Mouse (Mus musculus): ENCODE measurements at regions not wholly inside any gene's neighbourhood (a gene's known extent, or its start where the extent isn't known, plus 50 kb on each side); places are given as distances from the start of the nearest gene placed in this dataset.

DNA sequence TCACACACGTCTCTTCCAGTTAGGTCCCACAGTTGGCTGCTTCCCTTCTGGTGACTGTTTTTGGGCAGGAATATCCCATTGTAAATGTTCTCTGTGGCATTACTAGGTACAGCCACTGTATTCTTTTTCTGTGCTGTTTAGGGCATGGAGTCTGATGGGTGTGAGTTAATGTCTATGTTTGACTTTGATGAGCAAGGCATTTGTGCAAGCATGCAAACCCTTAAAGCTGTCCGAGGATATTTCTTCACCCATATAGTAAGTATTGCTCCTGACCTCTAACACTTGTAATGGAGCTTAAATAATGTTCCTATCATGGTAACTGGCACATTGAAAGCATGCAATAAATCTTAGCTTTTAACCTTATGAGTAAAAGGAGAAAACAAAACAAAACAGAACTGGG, 133.6 kb upstream of the Col8a1 start:
- Histone ChIP-seq H3K36me3 (no peaks in the 10 kb centered on the region), H3K4me1 (replicated peaks) (no peaks in the 10 kb centered on the region), H3K4me3 (replicated peaks) (no peak overlapping the region), H3K4me2 (replicated peaks) (no peak overlapping the region), H3K9me3 (no peaks in the 10 kb centered on the region), H3K27ac (no peak overlapping the region), H3K27me3 (no peaks in the 10 kb centered on the region), H3K9ac (replicated peaks) (no peak overlapping the region)
- 84% methylated on average over 2 of the region's 2 CpGs for WGBS
- ATAC-seq = no peak

DNA sequence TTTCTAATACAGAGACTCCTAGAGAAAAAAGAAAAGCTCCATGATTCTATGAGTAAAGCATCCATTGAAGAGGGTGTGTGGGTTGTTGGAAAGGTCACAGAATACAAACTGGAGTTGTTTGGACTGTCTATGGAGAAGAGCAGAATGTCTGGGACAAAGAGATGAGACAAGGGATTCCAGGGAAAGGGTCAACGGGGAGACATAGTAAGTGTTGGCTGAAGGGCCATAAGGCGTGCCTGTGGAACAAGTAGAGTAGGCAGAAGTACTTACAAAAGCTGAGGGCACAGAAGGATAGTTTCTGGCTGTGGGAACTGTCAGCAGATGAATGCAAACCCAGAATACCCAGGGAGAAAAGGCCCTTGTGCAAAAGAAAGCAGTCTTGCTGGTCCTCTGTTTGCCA, 134.0 kb upstream of the Col8a1 start:
- no peak overlapping the region for H3K4me3 ChIP-seq (replicated peaks)
- H3K4me1 ChIP-seq (replicated peaks) = no peaks in the 10 kb centered on the region
- ATAC-seq = no peak
- no peaks in the 10 kb centered on the region for H3K36me3 ChIP-seq
- H3K27ac ChIP-seq = no peak overlapping the region
- H3K9ac ChIP-seq (replicated peaks) = no peak overlapping the region
- H3K4me2 ChIP-seq (replicated peaks) = no peak overlapping the region
- no peaks in the 10 kb centered on the region for H3K9me3 ChIP-seq
- H3K27me3 ChIP-seq = no peaks in the 10 kb centered on the region
- 71% methylated on average over 2 of the region's 2 CpGs for WGBS

DNA sequence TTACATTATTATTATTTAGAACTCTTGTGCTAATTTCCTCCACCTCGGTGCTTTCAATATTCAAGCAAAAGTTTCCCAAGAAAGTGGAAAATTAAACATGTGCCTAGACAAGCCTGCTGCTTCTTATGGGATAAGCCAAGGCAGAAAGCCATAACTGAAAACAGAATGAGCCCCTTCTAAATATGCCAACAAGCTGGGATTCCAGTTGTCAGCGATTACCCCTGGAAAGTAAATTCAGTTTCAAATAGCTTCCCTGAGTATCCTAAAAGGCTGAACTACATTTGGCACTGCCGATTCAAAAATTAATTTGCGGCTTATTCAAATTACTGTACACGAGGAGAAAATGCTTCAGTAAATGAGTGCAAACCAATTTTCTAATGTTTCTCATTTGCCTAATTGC, 135.6 kb upstream of the Col8a1 start:
- H3K27ac ChIP-seq = no peak overlapping the region
- 85% methylated on average over 5 of the region's 5 CpGs for WGBS
- no peak overlapping the region for H3K4me2 ChIP-seq (replicated peaks)
- H3K27me3 ChIP-seq = no peaks in the 10 kb centered on the region
- H3K36me3 ChIP-seq = no peaks in the 10 kb centered on the region
- H3K4me1 ChIP-seq (replicated peaks) = no peaks in the 10 kb centered on the region
- no peak overlapping the region for H3K9ac ChIP-seq (replicated peaks)
- no peak overlapping the region for H3K4me3 ChIP-seq (replicated peaks)
- H3K9me3 ChIP-seq = no peaks in the 10 kb centered on the region
- no peak for ATAC-seq

DNA sequence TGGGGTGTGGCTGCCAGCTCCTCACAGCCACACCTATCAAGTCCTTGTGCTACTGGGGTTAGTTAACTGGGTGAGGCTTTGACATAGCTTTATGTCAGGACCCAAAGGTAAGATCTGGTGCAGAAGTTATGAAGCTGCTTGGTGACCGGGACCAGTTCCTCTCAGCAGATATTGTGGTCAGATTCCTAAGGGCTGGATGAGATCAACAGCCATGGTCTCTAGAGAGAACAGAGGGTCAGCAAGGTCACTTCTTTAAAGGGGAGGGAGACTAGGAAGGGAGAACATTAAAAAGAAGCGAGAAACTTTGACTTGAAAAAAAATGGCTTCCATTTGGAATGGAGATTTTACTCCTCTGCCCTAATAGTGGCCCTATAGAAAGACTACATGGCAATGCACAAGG, 138.6 kb upstream of the Col8a1 start:
- no peak overlapping the region for H3K27ac ChIP-seq
- ATAC-seq = no peak
- no peak overlapping the region for H3K9ac ChIP-seq (replicated peaks)
- H3K36me3 ChIP-seq = no peaks in the 10 kb centered on the region
- 92% methylated on average over 2 of the region's 2 CpGs for WGBS
- no peaks in the 10 kb centered on the region for H3K4me1 ChIP-seq (replicated peaks)
- H3K9me3 ChIP-seq = no peaks in the 10 kb centered on the region
- no peaks in the 10 kb centered on the region for H3K27me3 ChIP-seq
- no peak overlapping the region for H3K4me2 ChIP-seq (replicated peaks)
- H3K4me3 ChIP-seq (replicated peaks) = no peak overlapping the region

DNA sequence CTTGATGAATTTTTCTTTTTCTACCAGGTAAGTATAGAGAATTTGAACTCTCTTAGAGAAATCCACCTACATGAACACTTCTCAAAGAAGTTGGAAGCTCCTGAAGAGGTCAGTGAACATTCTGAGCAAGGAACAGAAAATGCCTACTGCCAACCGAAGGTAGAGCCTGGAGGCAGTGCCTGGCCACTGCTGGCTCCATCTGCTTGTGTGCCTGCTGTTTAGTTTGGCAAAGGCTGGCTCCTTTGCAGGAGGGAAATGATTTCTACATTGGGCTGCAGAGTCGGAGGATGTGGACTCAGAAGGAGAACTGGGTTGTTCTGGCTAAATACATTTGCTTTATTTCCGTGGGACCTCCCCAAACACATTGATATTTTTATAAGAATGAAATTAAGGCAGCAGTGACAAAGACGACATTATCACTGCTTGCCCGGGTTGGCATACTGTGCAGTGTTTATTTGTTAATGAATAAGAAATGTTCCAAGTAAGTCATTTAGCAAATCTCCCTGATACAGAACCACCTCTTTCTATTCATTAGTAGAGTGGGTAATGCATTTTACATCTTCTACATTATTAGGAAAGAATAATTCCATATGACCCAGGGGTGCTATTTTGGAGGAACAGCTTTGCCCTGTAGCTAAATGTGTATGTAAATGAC, 139.3 kb upstream of the Col8a1 start:
- Histone ChIP-seq H3K9me3 (no peaks in the 10 kb centered on the region), H3K27me3 (no peaks in the 10 kb centered on the region), H3K9ac (replicated peaks) (no peak overlapping the region), H3K27ac (no peak overlapping the region), H3K4me2 (replicated peaks) (no peak overlapping the region), H3K4me1 (replicated peaks) (no peaks in the 10 kb centered on the region), H3K36me3 (no peaks in the 10 kb centered on the region), H3K4me3 (replicated peaks) (no peak overlapping the region)
- WGBS = 85% methylated on average over 5 of the region's 5 CpGs
- ATAC-seq = no peak

DNA sequence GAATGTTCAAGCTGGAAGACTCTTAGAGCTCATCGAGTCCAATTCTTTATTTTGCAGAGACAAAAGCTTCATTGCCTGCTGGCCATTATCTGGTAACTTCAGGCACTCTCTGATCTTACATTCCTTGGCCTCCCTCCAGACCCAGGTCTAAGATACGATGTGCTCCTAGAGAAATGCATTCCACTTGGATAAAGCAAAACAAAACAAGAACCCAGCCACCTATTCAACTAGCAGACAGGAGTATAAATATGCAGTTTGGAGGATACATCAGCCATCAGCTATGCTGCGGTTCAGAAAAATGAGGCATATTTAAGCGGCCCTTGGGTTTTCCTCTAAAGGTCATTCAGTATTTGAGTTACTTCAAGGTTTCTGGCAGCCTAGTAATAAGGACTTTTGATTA, 146.5 kb upstream of the Col8a1 start:
- H3K4me1 ChIP-seq (replicated peaks) = no peaks in the 10 kb centered on the region
- H3K4me3 ChIP-seq (replicated peaks) = no peak overlapping the region
- no peak overlapping the region for H3K9ac ChIP-seq (replicated peaks)
- ATAC-seq = no peak
- H3K27me3 ChIP-seq = no peaks in the 10 kb centered on the region
- no peaks in the 10 kb centered on the region for H3K9me3 ChIP-seq
- H3K36me3 ChIP-seq = no peaks in the 10 kb centered on the region
- no peak overlapping the region for H3K27ac ChIP-seq
- no peak overlapping the region for H3K4me2 ChIP-seq (replicated peaks)
- WGBS = 68% methylated on average over 4 of the region's 4 CpGs

DNA sequence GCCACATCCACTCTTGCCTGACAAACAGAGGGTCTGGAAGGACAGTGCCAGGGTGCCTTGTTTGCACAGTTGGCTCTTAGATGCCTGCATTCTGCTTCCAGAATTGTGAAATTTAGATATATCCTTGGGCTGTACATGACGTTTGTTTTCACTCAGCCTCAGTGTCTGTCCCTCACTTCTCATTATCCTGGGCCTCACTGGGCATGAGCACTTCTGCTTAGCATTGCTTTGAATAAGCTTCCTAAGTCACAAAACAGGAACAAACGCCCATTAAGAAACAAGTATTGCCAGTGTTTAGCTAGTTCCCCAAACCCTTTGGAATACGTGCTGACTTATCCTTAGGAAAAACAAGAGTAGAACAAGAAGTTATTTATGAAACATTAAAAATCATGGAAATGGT, 148.0 kb upstream of the Col8a1 start:
- ATAC-seq = no peak
- H3K36me3 ChIP-seq = no peaks in the 10 kb centered on the region
- no peak overlapping the region for H3K9ac ChIP-seq (replicated peaks)
- no peaks in the 10 kb centered on the region for H3K9me3 ChIP-seq
- no peak overlapping the region for H3K4me2 ChIP-seq (replicated peaks)
- no peaks in the 10 kb centered on the region for H3K4me1 ChIP-seq (replicated peaks)
- WGBS = 70% methylated on average over 3 of the region's 3 CpGs
- H3K4me3 ChIP-seq (replicated peaks) = no peak overlapping the region
- no peaks in the 10 kb centered on the region for H3K27me3 ChIP-seq
- no peak overlapping the region for H3K27ac ChIP-seq

DNA sequence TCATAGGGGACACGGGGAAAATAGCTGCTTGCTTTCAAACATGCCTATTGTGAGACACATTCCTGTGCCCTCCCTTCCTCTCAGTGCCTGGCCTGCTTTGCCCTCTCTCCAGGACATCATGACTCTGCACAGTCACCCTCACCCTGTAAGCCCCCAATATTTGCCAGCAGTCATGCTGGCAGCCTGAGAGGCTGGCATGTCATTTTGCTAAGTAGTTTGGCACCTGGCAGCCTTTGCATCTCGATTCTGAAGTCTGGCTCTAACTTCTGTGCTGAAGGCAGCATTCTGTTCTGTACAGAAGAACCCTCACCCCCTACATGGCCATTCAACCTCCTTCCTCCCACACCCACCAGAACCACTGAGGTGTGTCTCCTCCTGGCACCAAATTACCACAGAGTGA, 157.5 kb upstream of the Col8a1 start:
- WGBS = 51% methylated on average over 2 of the region's 2 CpGs

DNA sequence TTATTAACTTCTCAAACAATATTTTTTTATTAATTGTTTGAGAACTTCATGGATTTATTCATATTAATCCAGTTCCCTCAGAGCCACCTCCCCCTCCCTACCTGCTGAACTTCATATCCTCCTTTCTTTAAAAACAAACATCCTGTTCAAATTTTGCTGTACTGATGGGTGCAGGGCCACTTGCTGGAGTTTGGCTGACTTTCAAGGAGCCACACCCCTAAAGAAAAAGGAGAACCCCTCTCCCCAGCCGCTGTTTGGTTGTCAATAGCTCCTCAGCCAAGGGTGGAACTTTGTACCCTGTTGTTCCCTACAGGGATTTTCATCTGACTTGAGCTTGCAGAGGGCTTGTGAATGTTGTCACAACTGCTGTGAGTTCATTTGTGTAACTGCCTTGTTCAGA, 160.0 kb upstream of the Col8a1 start:
- Histone ChIP-seq H3K9me3 (no peaks in the 10 kb centered on the region), H3K9ac (replicated peaks) (no peak overlapping the region), H3K27ac (no peak overlapping the region), H3K4me2 (replicated peaks) (no peak overlapping the region), H3K4me1 (replicated peaks) (no peaks in the 10 kb centered on the region), H3K4me3 (replicated peaks) (no peak overlapping the region), H3K27me3 (no peaks in the 10 kb centered on the region), H3K36me3 (no peaks in the 10 kb centered on the region)
- 88% methylated on average over 1 of the region's 1 CpGs for WGBS
- ATAC-seq = no peak

More for the DNA sequence above, 157.5 kb upstream of the Col8a1 start:
- Histone ChIP-seq H3K9ac (replicated peaks) (no peak overlapping the region), H3K4me2 (replicated peaks) (no peak overlapping the region), H3K4me3 (replicated peaks) (no peak overlapping the region), H3K27me3 (no peaks in the 10 kb centered on the region), H3K27ac (no peak overlapping the region), H3K36me3 (no peaks in the 10 kb centered on the region), H3K9me3 (no peaks in the 10 kb centered on the region), H3K4me1 (replicated peaks) (no peaks in the 10 kb centered on the region)
- ATAC-seq = no peak

DNA sequence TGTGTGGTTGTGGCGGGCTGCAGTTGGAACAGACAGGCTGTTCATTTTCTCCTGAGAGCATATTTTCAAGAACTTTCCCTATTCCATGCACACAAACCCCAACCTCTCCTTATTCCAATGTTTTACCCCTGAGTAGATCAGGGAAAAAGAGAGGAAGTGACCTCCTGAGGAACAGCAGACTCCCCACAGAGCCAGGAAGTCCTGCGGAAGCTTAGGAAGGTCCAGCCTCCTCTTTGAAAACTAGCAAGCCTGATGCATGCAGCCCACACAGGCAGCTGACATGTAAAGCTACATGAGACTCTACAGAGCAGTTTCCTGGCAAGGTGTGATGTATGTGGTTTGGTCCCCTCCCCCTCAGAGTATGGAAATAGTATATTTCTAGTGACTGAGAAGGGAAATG, 160.9 kb upstream of the Col8a1 start:
- no peak overlapping the region for H3K4me3 ChIP-seq (replicated peaks)
- 83% methylated on average over 2 of the region's 2 CpGs for WGBS
- ATAC-seq = no peak
- H3K9me3 ChIP-seq = no peaks in the 10 kb centered on the region
- H3K27ac ChIP-seq = no peak overlapping the region
- H3K4me1 ChIP-seq (replicated peaks) = no peaks in the 10 kb centered on the region
- H3K9ac ChIP-seq (replicated peaks) = no peak overlapping the region
- no peaks in the 10 kb centered on the region for H3K36me3 ChIP-seq
- no peak overlapping the region for H3K4me2 ChIP-seq (replicated peaks)
- H3K27me3 ChIP-seq = no peaks in the 10 kb centered on the region

DNA sequence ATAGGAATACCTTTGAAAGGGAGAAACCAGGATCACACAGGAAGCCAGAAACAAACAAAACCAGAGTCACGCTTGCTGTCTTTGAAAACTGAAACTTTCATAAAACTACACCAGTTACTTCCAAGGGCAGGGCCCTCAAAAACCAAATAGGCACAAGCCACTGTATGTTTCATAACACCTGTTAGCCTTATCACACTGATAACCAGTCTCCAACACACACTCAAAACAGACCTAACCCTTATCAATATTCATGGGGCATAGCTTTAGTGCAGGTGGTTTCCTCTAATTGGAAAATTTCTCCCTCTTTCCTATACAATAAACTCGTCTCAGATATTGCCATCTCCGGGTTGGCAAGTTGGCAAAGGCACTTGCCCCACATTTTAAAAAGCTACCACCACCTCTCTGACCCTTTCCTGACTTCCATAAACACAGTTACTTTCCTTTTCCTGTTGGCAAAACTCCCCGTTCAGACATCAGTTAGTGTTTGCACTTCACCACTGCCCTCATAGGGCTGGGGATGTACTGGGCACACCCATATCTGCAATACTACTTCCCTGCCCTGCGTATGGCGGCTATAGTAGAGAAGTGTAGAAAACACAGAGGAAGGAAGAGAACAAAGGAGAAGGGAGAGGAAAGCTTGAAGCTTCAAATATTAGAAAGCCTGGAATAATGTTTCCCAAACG, 169.1 kb upstream of the Col8a1 start:
- Histone ChIP-seq H3K4me1 (replicated peaks) (peaks cover 6% of the 10 kb centered on the region; the same call in 1 of the 2 replicates), H3K36me3 (no peaks in the 10 kb centered on the region), H3K9me3 (no peaks in the 10 kb centered on the region), H3K9ac (replicated peaks) (no peak overlapping the region), H3K27me3 (no peaks in the 10 kb centered on the region), H3K4me2 (replicated peaks) (no peak overlapping the region), H3K27ac (no peak overlapping the region), H3K4me3 (replicated peaks) (no peak overlapping the region)
- WGBS = 72% methylated on average over 7 of the region's 7 CpGs
- ATAC-seq = no peak

DNA sequence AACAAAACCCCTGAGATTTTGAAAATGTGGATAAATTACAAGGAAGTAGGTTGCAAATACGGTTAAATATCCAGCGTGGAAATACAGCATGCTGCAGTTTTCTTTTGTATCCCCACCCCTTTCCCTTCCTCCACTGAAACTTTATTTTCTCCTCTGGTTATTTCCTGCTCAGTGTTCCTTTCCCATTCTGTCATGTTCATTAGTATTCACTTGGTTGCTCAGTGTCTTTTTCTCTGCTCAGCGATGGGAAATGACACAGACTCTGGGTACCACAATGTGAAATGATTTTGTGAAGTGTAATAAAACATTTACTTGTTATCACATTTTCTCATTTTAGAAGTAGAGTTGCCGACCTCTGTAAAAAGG, 169.6 kb upstream of the Col8a1 start:
- Histone ChIP-seq H3K4me1 (replicated peaks) (peaks cover 6% of the 10 kb centered on the region; the same call in 1 of the 2 replicates), H3K27me3 (no peaks in the 10 kb centered on the region), H3K36me3 (no peaks in the 10 kb centered on the region), H3K27ac (no peak overlapping the region), H3K9me3 (no peaks in the 10 kb centered on the region), H3K9ac (replicated peaks) (no peak overlapping the region), H3K4me3 (replicated peaks) (no peak overlapping the region), H3K4me2 (replicated peaks) (no peak overlapping the region)
- ATAC-seq = no peak
- WGBS = 72% methylated on average over 4 of the region's 4 CpGs

DNA sequence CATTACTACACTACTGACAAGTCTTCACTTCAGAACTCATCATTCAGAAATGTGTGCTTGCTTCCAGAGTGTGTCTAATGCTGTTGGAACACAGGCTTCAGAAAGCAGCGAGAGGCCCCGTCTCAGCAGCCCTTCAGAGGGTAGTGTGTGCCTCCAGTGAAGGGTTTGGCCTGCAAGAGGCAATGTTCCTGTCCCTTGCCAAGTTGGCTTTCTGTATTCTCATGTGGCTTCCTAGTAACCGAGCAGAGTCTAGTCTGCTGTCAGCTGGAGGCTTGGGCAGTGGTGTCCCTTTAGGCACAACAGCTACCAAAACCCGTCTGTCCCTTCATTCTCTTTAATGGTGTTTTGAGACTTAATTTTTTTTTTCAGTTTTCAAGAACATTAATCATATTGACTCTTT, 173.3 kb upstream of the Col8a1 start:
- no peak overlapping the region for H3K9ac ChIP-seq (replicated peaks)
- H3K4me3 ChIP-seq (replicated peaks) = no peak overlapping the region
- WGBS = 87% methylated on average over 4 of the region's 4 CpGs
- H3K27me3 ChIP-seq = no peaks in the 10 kb centered on the region
- no peaks in the 10 kb centered on the region for H3K36me3 ChIP-seq
- H3K4me2 ChIP-seq (replicated peaks) = no peak overlapping the region
- H3K4me1 ChIP-seq (replicated peaks) = peaks cover 6% of the 10 kb centered on the region; the same call in 1 of the 2 replicates
- no peaks in the 10 kb centered on the region for H3K9me3 ChIP-seq
- no peak for ATAC-seq
- H3K27ac ChIP-seq = no peak overlapping the region
